Comparison of ENCODE assay signal across 8 mouse cellular contexts in genomic region chr13:46571141-46571592, GRCm38 (mm10).
DNase-seq lines count a peak whose midpoint lies in the region; ATAC-seq lines count a peak whose summit lies in the region.

No protein-coding gene starts in this region.

- peak overlapping the region; percentile 81 for H3K27ac ChIP-seq in forebrain, embryonic 13.5 days
- peak overlapping the region; percentile 73 for H3K27ac ChIP-seq in hindbrain, embryonic 13.5 days
- peak overlapping the region; percentile 50; the same call in 1 of the 2 replicates for H3K27ac ChIP-seq in limb, embryonic 15.5 days
- peak overlapping the region; percentile 80 for H3K27ac ChIP-seq in midbrain, embryonic 16.5 days (ENCODE audit: low read length)

- no peaks in the 10 kb centered on the region for H3K9me3 ChIP-seq in forebrain, embryonic 13.5 days (replicated peaks)
- no peaks in the 10 kb centered on the region for H3K9me3 ChIP-seq in hindbrain, embryonic 13.5 days
- no peaks in the 10 kb centered on the region for H3K9me3 ChIP-seq in limb, embryonic 15.5 days
- no peaks in the 10 kb centered on the region for H3K9me3 ChIP-seq in midbrain, embryonic 16.5 days (replicated peaks; ENCODE audit: control insufficient read depth, low read length, poor library complexity, severe bottlenecking)

- H3K4me2 ChIP-seq in forebrain, embryonic 13.5 days, result peak overlapping the region; percentile 54
- peak overlapping the region; percentile 49 for H3K4me2 ChIP-seq in hindbrain, embryonic 13.5 days
- 0 out of 2 replicates have a peak overlapping the region, but pooled peaks have one; percentile 10 for H3K4me2 ChIP-seq in limb, embryonic 15.5 days
- peak overlapping the region; percentile 51 for H3K4me2 ChIP-seq in midbrain, embryonic 16.5 days (ENCODE audit: low read length)

- H3K27me3 ChIP-seq in forebrain, embryonic 13.5 days, result no peaks in the 10 kb centered on the region
- no peaks in the 10 kb centered on the region for H3K27me3 ChIP-seq in hindbrain, embryonic 13.5 days
- H3K27me3 ChIP-seq in limb, embryonic 15.5 days, result no peaks in the 10 kb centered on the region
- H3K27me3 ChIP-seq in midbrain, embryonic 16.5 days (ENCODE audit: control insufficient read depth, insufficient read depth, low read depth, low read length), result no peaks in the 10 kb centered on the region

- WGBS in forebrain, embryonic 13.5 days, result 3% methylated on average over 12 of the region's 12 CpGs
- WGBS in hindbrain, embryonic 13.5 days, result 11% methylated on average over 12 of the region's 12 CpGs
- WGBS in limb, embryonic 15.5 days, result 19% methylated on average over 12 of the region's 12 CpGs
- under 1% methylated on average over 12 of the region's 12 CpGs for WGBS in midbrain, embryonic 16.5 days

- H3K9ac ChIP-seq in forebrain, embryonic 13.5 days, result peak overlapping the region; percentile 57
- peak overlapping the region; percentile 65 for H3K9ac ChIP-seq in hindbrain, embryonic 13.5 days
- H3K9ac ChIP-seq in limb, embryonic 15.5 days, result no peak overlapping the region
- H3K9ac ChIP-seq in midbrain, embryonic 16.5 days (ENCODE audit: low read depth, low read length), result peak overlapping the region; percentile 61

- peak; percentile 5 for DNase-seq in ES-CJ7 (ENCODE audit: low read depth, low spot score)
- peak; percentile 74 for DNase-seq in brain, embryonic 18.5 days (ENCODE audit: low read depth, low spot score)
- peak; percentile 65 for DNase-seq in telencephalon, adult 2 months (ENCODE audit: low read depth, low spot score)
- no peak for DNase-seq in kidney, postnatal 14 days

- H3K4me1 ChIP-seq in forebrain, embryonic 13.5 days, result peaks cover 36% of the 10 kb centered on the region
- H3K4me1 ChIP-seq in hindbrain, embryonic 13.5 days (replicated peaks), result peaks cover 32% of the 10 kb centered on the region
- H3K4me1 ChIP-seq in limb, embryonic 15.5 days, result 0 out of 2 replicates have a peak, but pooled peaks cover 3% of the 10 kb centered on the region
- peaks cover 21% of the 10 kb centered on the region for H3K4me1 ChIP-seq in midbrain, embryonic 16.5 days (ENCODE audit: control insufficient read depth, insufficient read depth, low read length)

- no peaks in the 10 kb centered on the region for H3K36me3 ChIP-seq in forebrain, embryonic 13.5 days (ENCODE audit: poor library complexity, severe bottlenecking)
- no peaks in the 10 kb centered on the region for H3K36me3 ChIP-seq in hindbrain, embryonic 13.5 days
- H3K36me3 ChIP-seq in limb, embryonic 15.5 days, result no peaks in the 10 kb centered on the region
- no peaks in the 10 kb centered on the region for H3K36me3 ChIP-seq in midbrain, embryonic 16.5 days (ENCODE audit: control insufficient read depth, insufficient read depth, low read length)

- ATAC-seq in forebrain, embryonic 13.5 days, result peak; percentile 88
- peak; percentile 52; the same call in 1 of the 2 replicates for ATAC-seq in hindbrain, embryonic 13.5 days (ENCODE audit: low FRiP score)
- no peak for ATAC-seq in limb, embryonic 15.5 days (ENCODE audit: insufficient number of reproducible peaks, low FRiP score, low TSS enrichment, low read depth)
- peak; percentile 77 for ATAC-seq in midbrain, embryonic 16.5 days

- peak overlapping the region; percentile 23 for H3K4me3 ChIP-seq in forebrain, embryonic 13.5 days
- H3K4me3 ChIP-seq in hindbrain, embryonic 13.5 days, result peak overlapping the region; percentile 15
- H3K4me3 ChIP-seq in limb, embryonic 15.5 days, result no peak overlapping the region
- peak overlapping the region; percentile 28 for H3K4me3 ChIP-seq in midbrain, embryonic 16.5 days (ENCODE audit: low read depth, low read length)
